Mouse (Mus musculus) heart, postnatal 0 days (tissue): Measurements from ENCODE around the gene Il6st.

ENCODE experiments used
- CTCF ChIP-seq: IDR thresholded peaks from 2 replicates; pipeline ENCODE4 v1.5.1; 2016; ENCODE audit warnings: antibody characterized with exemption, control low read depth, low read depth
- EP300 ChIP-seq: IDR thresholded peaks from 2 replicates; pipeline ENCODE4 v1.6.1; 2016; ENCODE audit warnings: antibody characterized with exemption, low read depth

DNA sequence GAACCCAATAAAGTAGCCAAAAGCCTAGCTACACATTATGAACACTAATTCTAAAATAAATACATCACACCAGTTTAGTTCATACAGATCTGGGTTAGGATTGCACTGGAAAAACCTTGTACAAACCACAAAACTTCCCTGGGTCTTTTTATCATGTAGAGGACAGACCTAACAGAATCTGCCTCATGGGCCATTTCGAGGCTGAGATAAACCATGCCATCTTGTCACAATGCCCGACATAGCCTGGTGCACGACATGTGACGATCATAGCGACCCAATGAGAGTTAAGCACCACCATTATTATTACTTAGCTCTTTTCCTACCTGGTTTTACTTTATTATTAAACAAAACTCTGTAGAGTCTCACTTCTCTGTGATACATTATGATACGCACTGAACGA is 73.2 kb downstream of the Il6st start:
- TF ChIP-seq CTCF (no peak), EP300 (no peak)
